Comparison of ENCODE assay signal across 20 mouse cellular contexts in the genomic region with DNA sequence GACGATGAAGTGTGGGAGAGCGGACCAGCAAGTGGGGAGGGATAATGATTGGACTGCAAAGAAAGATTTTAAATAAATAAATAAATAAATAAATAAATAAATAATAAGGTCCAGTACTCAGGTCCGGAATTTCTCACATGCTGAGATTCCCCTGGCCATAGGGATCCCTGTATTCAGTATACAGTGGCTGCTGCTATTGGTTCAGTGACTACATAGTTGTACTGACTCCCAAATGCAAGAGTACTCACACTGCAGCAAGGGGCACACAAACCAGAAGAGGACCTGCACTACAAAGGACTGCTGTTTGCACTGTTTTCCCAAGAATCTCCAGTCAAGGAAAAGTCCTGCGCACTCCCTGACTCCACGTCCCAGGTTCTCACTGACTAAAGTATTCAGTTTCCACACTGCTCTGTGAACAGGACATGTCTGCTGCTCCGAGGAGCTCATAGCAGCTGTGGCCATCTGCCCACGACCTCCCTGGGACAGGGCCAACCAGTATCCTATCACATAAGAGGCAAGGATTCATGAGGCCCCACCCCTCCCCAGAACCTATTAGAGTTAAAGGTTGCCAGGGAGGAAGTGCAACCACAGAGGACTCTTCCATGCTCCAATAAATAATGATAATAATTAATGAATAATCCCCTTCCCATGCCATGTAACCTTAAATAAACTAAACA. TPM values are rescaled to one million over a fixed set of nuclear protein-coding genes. Genes with fewer than 3 reads are reported as not detected.
A peak's percentile ranks its signal among the peaks of the same experiment; 100 is the strongest.
DNase-seq lines count a peak whose midpoint lies in the region; ATAC-seq lines count a peak whose summit lies in the region.
"Had no signal": no experiment of that assay in that cellular context is flagged by ENCODE, and none has a peak within 500 bp of the region (broad histone marks: within the 10 kb centered on the region; RNA-seq: fewer than 3 reads in every experiment).

No protein-coding gene starts in this region.

- H3K9ac ChIP-seq in heart, embryonic 11.5 days (ENCODE audit: low read depth, low read length) = no peak overlapping the region
- H3K9ac ChIP-seq in hindbrain, embryonic 14.5 days = no peak overlapping the region
- H3K9ac ChIP-seq: embryonic facial prominence, embryonic 13.5 days; heart, embryonic 15.5 days; hindbrain, embryonic 15.5 days; limb, embryonic 13.5 days; liver, embryonic 15.5 days; neural tube, embryonic 12.5 days had no signal

- H3K4me3 ChIP-seq in heart, embryonic 11.5 days (ENCODE audit: low read depth, low read length) = no peak overlapping the region
- H3K4me3 ChIP-seq in hindbrain, embryonic 14.5 days (replicated peaks; ENCODE audit: low read length) = no peak overlapping the region
- H3K4me3 ChIP-seq: embryonic facial prominence, embryonic 13.5 days; forebrain, embryonic 10.5 days; heart, embryonic 15.5 days; hindbrain, embryonic 15.5 days; layer of hippocampus, adult 2 months; limb, embryonic 13.5 days; liver, embryonic 15.5 days; neural tube, embryonic 12.5 days had no signal

- H3K27ac ChIP-seq in heart, embryonic 11.5 days (ENCODE audit: low read depth, low read length) = no peak overlapping the region
- H3K27ac ChIP-seq in hindbrain, embryonic 14.5 days = no peak overlapping the region
- H3K27ac ChIP-seq: embryonic facial prominence, embryonic 13.5 days; forebrain, embryonic 10.5 days; heart, embryonic 15.5 days; hindbrain, embryonic 15.5 days; layer of hippocampus, adult 2 months; limb, embryonic 13.5 days; liver, embryonic 15.5 days; neural tube, embryonic 12.5 days had no signal

- no peaks in the 10 kb centered on the region for H3K4me1 ChIP-seq in heart, embryonic 11.5 days (ENCODE audit: control insufficient read depth, insufficient read depth, low read length)
- H3K4me1 ChIP-seq in hindbrain, embryonic 14.5 days (replicated peaks; ENCODE audit: control insufficient read depth, insufficient read depth, low read length) = no peaks in the 10 kb centered on the region
- H3K4me1 ChIP-seq: embryonic facial prominence, embryonic 13.5 days; forebrain, embryonic 10.5 days; heart, embryonic 15.5 days; hindbrain, embryonic 15.5 days; limb, embryonic 13.5 days; liver, embryonic 15.5 days; neural tube, embryonic 12.5 days had no signal

- WGBS in heart, embryonic 11.5 days (ENCODE audit: insufficient replicate concordance) = 55% methylated on average over 7 of the region's 7 CpGs
- WGBS in hindbrain, embryonic 14.5 days = 75% methylated on average over 7 of the region's 7 CpGs

- ATAC-seq in heart, embryonic 11.5 days (replicated peaks; ENCODE audit: insufficient number of reproducible peaks, low FRiP score, low TSS enrichment) = no peak
- no peak for ATAC-seq in hindbrain, embryonic 14.5 days (ENCODE audit: low FRiP score)
- ATAC-seq: midbrain, embryonic 16.5 days had no signal

- H3K9me3 ChIP-seq in heart, embryonic 11.5 days (replicated peaks; ENCODE audit: control insufficient read depth, low read length) = no peaks in the 10 kb centered on the region
- H3K9me3 ChIP-seq in hindbrain, embryonic 14.5 days (ENCODE audit: control insufficient read depth, low read length) = no peaks in the 10 kb centered on the region
- H3K9me3 ChIP-seq: embryonic facial prominence, embryonic 13.5 days; forebrain, embryonic 10.5 days; heart, embryonic 15.5 days; hindbrain, embryonic 15.5 days; limb, embryonic 13.5 days; liver, embryonic 15.5 days; neural tube, embryonic 12.5 days had no signal

- peak; percentile 16 for DNase-seq in heart, postnatal 4 days
- DNase-seq in Muller cell, postnatal 12 days (ENCODE audit: inconsistent ontology term) = peak; percentile 72
- DNase-seq in kidney, adult 9 months = peak; percentile 62
- peak; percentile 41 to 56 for DNase-seq in kidney, postnatal 4 days
- DNase-seq in gastrocnemius, postnatal 4 days (ENCODE audit: low spot score in 2 of 2) = no peak
- DNase-seq in hindbrain, embryonic 14.5 days (ENCODE audit: low spot score) = no peak
- DNase-seq in thymus, postnatal 0 days (ENCODE audit: low spot score) = no peak
- DNase-seq: cerebellum, postnatal 25 days; thymus, postnatal 4 days had no signal

- no peaks in the 10 kb centered on the region for H3K27me3 ChIP-seq in heart, embryonic 11.5 days (ENCODE audit: control insufficient read depth, insufficient read depth, low read length)
- H3K27me3 ChIP-seq in hindbrain, embryonic 14.5 days (ENCODE audit: control insufficient read depth, insufficient read depth, low read length) = no peaks in the 10 kb centered on the region
- H3K27me3 ChIP-seq: embryonic facial prominence, embryonic 13.5 days; heart, embryonic 15.5 days; hindbrain, embryonic 15.5 days; limb, embryonic 13.5 days; liver, embryonic 15.5 days; neural tube, embryonic 12.5 days had no signal

- no peaks in the 10 kb centered on the region for H3K36me3 ChIP-seq in heart, embryonic 11.5 days (ENCODE audit: control insufficient read depth, insufficient read depth, low read length)
- no peaks in the 10 kb centered on the region for H3K36me3 ChIP-seq in hindbrain, embryonic 14.5 days (replicated peaks; ENCODE audit: control insufficient read depth, insufficient read depth)
- H3K36me3 ChIP-seq: embryonic facial prominence, embryonic 13.5 days; forebrain, embryonic 10.5 days; heart, embryonic 15.5 days; hindbrain, embryonic 15.5 days; limb, embryonic 13.5 days; liver, embryonic 15.5 days; neural tube, embryonic 12.5 days had no signal

- no peak overlapping the region for H3K4me2 ChIP-seq in heart, embryonic 11.5 days
- H3K4me2 ChIP-seq in hindbrain, embryonic 14.5 days (replicated peaks) = no peak overlapping the region
- H3K4me2 ChIP-seq: embryonic facial prominence, embryonic 13.5 days; heart, embryonic 15.5 days; hindbrain, embryonic 15.5 days; limb, embryonic 13.5 days; liver, embryonic 15.5 days; neural tube, embryonic 12.5 days had no signal

RNA-seq across cellular contexts. Expression of gene Tomm70a, which starts 22.9 kb away (rescaled TPM):
- 10 to 100 TPM; 59.8 to 62.8 TPM for total RNA-seq in heart, postnatal 4 days (2021)
- polyA plus RNA-seq in heart, embryonic 11.5 days (2014; fragmentation: Nextera tagmentation; extraction: Ambion mirVana) = 48.3 and 53.7 TPM in 2 replicates
- 10 to 100 TPM; 40.4 to 43.9 TPM for total RNA-seq in gastrocnemius, postnatal 4 days (2021)
- polyA plus RNA-seq in hindbrain, embryonic 14.5 days (2014; fragmentation: Nextera tagmentation; extraction: Ambion mirVana) = 87.9 and 100 TPM in 2 replicates
- 41.1 and 42.4 TPM in 2 replicates for polyA plus RNA-seq in thymus, postnatal 0 days (2015; fragmentation: Nextera tagmentation; extraction: Ambion mirVana)

RNA-seq across cellular contexts. Expression of gene Tmem45a2, which starts 27.4 kb away (rescaled TPM):
- not detected for total RNA-seq in heart, postnatal 4 days (2021)
- polyA plus RNA-seq in heart, embryonic 11.5 days (2014; fragmentation: Nextera tagmentation; extraction: Ambion mirVana) = not detected in 2 replicates
- total RNA-seq in gastrocnemius, postnatal 4 days (2021) = not detected
- 0.16 and 0.20 TPM in 2 replicates for polyA plus RNA-seq in hindbrain, embryonic 14.5 days (2014; fragmentation: Nextera tagmentation; extraction: Ambion mirVana)
- polyA plus RNA-seq in thymus, postnatal 0 days (2015; fragmentation: Nextera tagmentation; extraction: Ambion mirVana) = 0.18 and 0.28 TPM in 2 replicates
- total RNA-seq: granulocyte monocyte progenitor cell, adult 5-6 weeks; layer of hippocampus, adult 2 months had no signal
- polyA plus RNA-seq: forebrain, embryonic 10.5 days; midbrain, embryonic 16.5 days; neural tube, embryonic 12.5 days had no signal

Comparison
In these comparisons a context has a peak if more than half of its experiments do, and no peak if none do; other contexts are left out.
1. DNase-seq: peak in heart, postnatal 4 days (single experiment), Muller cell, postnatal 12 days (single experiment), kidney, adult 9 months (single experiment) and kidney, postnatal 4 days (2 of 2); none in gastrocnemius, postnatal 4 days (0 of 2), hindbrain, embryonic 14.5 days (single experiment) and thymus, postnatal 0 days (single experiment).